Mouse (Mus musculus) neutrophil, adult 5-6 weeks (primary cell): ENCODE results near the gene Kcnj8. TPM values are rescaled to one million over a fixed set of nuclear protein-coding genes. Genes with fewer than 3 reads are reported as not detected.
A peak's percentile ranks its signal among the peaks of the same experiment; 100 is the strongest.

Experiments
- ATAC-seq: fragments of 151-379, 151-347 bp; 2 replicates; pipeline ENCODE4 v1.8.0; 2017; ENCODE audit warnings: mild to moderate bottlenecking, moderate TSS enrichment; ENCODE audit not compliant: insufficient number of reproducible peaks, poor library complexity, low FRiP score, severe bottlenecking; ENCODE audit errors: extremely low read depth
- total RNA-seq: library from RNA; stranded (forward); fragments of 200-1000 nt; gene quantifications from 2 replicates; pipeline ENCODE4 v1.2.3, GENCODE M21; 2017

The Kcnj8 gene
- total RNA-seq, 1 experiment from 2014 or later: 0.70 TPM

DNA sequence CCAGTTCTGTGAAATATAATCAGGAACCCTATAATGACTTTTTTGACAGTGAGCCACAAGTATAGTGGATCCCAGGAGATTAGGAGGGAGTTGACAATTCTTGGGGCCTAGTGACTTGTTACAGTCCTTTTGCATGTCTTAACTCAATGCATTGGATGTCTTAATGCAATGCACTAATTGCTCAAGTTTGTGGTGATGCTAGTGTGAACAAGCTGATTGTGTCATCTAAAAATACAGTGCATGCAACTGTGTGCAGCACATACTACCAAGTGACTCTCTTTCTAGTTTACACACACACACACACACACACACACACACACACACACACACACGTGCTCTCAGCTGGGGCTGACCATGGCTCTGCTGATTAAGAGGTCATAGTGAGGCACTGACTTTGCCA, 15.4 kb downstream of the Kcnj8 start:
- ATAC-seq: no peak

DNA sequence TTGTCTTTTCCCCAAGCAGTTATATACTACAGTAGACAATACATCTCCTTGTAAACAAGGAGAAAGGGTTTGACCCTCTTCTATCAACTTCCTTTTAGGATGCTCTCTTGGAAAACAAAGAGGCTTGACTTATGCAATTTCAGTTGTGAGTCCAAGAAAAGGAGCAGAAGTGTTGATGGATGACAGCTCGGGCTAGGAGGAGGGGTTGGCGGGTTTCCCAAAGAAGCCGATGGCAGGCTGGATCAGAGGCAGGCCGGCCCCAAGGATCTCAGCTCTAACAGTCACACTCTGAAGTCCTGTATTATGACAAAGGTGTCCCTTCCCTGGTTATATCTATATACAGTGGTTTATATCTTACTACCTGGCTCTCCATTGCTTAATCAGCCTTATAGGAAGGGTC, 19.9 kb downstream of the Kcnj8 start:
- no peak for ATAC-seq

DNA sequence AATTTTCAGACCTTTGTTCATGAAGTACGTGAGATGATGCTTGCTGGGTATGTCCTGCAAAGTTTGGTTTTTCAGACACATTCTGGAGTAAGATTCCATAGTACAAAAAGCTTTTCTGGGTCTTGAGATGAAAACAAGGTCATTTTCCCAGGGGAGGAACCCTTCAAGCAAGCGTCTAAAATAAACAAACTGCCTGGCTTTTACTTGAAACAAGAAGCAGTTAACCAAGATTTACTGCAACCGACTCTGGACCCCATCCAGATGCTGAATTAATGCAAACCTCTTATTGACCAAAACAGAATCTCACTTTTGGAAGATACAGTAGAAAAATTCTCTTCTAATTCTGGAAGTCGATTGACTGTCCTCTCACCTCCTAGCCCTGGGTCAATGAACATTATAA, 20.5 kb downstream of the Kcnj8 start:
- ATAC-seq: no peak

GRCm38 (mm10) chr6:142548377-142548776, 23.0 kb downstream of the Kcnj8 start:
- ATAC-seq: no peak

DNA sequence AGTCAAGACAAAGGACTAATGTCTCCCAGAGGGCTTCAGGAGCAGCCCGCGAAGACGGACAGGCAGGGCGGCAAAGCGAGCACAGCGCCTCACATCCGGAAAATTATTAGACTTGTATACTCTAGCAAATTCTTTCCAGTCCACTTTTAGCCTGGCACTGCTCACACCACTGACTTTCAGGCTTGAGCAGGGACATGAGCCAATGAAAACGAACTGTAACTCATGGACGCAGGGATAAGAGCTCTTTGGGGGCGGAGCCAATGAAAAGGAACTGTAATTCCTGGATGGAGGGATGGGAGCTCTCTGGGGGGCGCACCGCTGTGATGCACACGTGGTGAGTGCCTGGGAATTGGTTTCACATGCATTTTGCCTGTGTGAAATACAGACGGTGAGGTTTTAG, 26.3 kb downstream of the Kcnj8 start:
- no peak for ATAC-seq

DNA sequence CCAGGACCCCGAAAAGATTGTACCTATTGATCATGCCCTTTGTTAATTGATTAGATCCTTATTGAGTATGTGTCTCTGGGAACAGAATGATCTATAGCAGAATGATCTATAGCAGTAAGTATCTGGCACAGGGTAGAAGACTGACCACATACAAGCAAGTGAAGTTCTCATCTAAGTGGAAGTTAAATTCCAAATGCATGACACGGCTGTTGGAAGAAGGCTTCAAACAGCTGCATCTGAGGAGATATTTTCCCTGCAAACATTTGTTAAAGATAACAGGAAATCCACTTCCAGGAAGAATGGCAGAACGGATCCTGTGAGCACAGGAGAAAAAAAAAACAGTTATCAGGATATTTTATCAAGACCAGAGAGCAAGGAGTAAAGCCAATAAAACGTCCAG, 27.8 kb downstream of the Kcnj8 start:
- ATAC-seq: no peak

DNA sequence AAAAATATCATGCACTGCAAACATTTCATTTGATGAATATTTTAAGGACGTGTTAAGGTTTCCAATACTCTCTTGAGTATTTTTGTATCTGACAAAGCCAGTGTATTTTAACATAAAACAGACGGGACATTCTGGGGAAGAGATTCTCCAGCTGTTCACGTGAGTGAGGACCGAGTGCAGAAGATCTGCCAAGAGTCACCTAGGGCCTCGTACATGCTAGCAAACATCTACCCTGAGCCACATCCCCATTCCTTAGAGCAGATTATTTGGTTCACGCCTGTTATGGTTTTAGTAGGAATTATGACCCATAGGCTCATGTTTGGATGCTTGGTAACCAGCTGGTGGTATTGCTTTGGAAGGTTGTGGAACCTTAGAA, 28.6 kb downstream of the Kcnj8 start:
- no peak for ATAC-seq

GRCm38 (mm10) chr6:142542082-142542799, 29.2 kb downstream of the Kcnj8 start:
- ATAC-seq: no peak

DNA sequence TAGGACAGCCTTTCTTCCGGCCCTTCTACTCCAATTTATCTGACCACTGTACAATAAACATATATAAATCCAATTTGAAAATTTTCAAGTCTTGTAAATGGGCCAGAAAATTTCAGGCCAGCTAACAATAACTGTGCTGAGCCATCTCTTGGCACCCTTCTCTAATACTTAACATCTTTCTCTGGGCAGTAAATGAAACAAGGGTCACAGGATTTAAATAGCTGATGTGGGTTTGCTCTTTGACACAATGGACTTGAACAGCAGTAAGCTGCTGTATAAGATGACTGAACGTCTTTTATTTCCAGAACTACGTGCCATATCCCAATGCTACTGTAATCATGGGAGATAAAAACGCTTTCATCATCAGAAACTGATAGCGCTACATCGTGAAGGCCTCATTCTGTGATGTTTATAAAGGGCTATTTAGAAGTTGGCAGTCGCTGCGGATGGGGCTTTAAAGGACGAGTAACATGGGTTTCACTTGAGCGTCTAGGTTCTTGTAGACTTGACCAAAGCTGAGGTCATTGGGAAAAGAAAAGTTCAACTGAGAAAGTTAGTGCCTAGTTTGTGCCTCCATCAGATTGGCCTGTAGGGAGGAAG, 30.8 kb downstream of the Kcnj8 start:
- no peak for ATAC-seq

GRCm38 (mm10) chr6:142540131-142540530, 31.3 kb downstream of the Kcnj8 start:
- ATAC-seq: no peak

GRCm38 (mm10) chr6:142538503-142538902, 32.9 kb downstream of the Kcnj8 start:
- ATAC-seq: 0 out of 2 replicates have a peak, but pooled peaks have one; percentile 41

DNA sequence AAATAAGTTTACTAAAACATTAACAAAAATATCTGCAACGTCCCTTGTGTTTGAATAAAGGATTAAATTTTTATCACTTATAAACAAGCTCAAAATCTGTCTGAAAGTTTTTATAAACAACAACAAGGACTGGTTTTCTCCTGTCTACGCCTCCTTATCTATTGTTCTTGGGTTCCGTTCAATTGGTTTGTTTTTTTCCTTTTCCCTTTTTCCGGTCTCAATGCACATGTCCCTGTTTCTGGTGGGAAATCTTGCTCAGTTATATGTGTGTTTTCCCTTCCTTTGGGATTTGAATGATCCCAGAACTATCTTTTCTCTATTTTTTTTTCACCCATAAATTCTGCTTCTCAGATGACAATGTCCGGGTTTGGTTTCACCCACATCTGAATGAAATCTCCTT, 38.0 kb downstream of the Kcnj8 start:
- no peak for ATAC-seq

DNA sequence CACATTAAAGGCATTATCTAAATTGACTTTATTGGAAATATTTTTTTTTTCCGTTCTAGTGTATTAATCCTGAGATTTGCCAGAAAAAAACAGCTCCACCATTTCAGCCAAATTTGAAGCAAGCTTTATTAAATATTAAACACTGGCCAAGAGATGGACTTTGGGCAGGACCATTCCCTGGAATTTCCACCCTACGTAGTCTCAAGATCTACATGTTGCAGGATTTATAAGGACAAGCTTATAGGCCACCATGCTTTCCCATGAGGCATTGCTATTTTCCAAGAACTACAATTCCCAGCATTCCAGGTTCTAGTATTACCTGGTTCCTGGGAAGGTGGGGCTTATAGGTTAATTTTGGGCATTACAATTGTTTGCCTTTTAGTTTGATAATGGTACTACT, 38.7 kb downstream of the Kcnj8 start:
- no peak for ATAC-seq

GRCm38 (mm10) chr6:142532141-142532540, 39.3 kb downstream of the Kcnj8 start:
- no peak for ATAC-seq

- ATAC-seq: no peak
Measured at GRCm38 (mm10) chr6:142530378-142530777, 41.0 kb downstream of the Kcnj8 start.

GRCm38 (mm10) chr6:142529680-142530079, 41.7 kb downstream of the Kcnj8 start:
- no peak for ATAC-seq

DNA sequence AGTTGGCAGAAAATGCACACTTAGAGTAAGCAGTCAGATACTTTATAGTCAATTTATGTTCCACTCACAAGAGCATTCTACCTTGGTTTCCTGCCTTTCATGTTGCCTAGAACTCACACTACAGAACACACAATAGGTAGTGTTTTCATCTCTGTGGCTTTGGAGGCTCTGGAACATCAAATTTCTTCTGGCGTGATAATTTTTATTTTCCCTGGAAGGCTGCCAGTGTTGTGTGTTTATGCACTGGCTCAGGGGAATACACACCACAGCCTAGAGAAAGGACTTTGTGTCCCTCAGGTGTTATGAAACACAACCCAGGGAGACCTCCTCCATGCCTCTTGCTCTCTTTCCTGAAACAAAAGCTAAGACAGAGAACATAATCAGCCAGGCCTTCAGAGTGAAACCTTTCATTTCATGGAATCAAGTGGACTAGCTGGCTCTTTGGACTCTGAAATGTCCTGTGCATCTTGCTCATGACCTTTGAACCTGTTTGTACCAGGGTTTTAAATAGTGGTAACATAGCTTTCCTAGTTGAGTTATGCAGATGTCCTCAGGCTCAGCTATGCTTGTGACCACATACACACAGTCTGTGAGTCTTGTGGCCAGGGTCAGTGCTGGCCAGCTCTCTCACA, 43.4 kb downstream of the Kcnj8 start:
- no peak for ATAC-seq

DNA sequence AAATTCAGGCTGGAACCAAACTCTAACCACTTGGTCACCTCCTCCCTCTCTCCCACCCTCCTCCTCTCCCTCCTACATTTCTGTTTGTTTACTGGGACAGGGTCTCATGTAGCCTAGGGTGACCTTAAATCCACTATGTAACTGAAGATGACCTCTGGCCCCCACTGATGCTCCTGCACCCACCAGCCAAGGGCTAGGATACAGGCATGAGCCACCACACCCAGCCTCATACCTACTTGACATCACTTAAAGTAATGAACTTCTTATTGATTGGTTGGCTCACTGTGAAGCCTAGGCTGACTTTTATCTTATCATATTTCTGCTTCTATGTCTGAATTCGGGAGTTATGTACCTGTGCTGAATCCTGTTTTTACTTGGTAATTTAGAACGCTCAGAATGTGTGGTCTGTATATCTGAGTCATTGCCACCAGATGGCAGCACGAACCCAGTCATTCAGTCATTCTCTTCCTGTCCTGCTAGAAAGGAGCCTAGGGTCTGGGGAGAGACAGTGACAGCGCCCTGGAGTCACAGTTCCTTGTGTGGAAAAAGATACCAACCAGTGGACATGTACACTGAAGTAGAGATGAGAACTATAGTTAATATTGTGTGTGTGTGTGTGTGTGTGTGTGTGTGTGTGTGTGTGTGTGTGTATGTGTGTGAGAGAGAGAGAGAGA, 46.6 kb downstream of the Kcnj8 start:
- 0 out of 2 replicates have a peak, but pooled peaks have one; percentile 39 for ATAC-seq

DNA sequence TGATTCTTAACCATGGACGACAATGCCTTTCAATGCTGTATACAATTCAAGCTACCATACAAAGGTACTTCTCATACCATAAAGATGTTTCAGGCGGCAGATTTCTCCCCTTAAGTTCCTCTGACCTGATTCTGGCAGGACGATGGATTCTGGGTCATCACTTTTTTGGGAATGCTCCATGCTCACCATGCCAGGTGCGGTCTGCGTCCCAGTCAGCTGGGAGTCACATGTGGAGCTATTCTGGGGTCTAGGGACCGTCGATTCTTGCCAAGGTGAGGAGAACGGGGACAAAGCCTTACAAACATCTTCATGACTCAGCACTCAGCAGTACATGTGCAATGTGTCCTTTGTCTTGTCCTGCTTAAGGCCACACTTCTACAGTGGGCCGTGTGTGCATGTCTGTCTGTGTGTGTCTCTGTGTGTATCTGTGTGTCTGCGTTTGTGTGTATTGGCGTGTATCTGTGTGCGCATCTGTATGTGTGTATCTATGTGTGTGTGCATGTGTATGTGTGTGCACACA, 49.8 kb downstream of the Kcnj8 start:
- ATAC-seq: no peak

DNA sequence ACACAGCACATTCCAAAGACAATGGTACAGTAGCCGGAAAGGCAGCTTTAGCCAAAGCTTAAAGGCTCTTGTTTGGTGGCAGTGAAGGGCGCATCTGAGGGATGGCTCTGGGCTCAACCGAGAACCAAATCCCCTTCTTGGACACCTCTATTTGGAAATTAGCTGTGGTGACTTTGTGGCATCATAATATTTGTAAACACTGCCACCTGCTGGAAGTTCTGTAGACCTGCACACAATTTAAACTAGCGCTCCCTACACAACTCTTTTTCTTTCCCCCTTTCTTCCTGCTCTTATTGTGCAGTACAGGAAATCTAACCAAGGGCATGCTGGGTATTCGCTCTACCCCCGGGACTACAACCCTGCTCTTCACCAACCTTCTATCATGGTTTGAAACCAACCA, 52.3 kb downstream of the Kcnj8 start:
- ATAC-seq: 0 out of 2 replicates have a peak, but pooled peaks have one; percentile 23
